Mouse (Mus musculus): ENCODE data around the gene Ppm1a. TPM values are rescaled to one million over a fixed set of nuclear protein-coding genes. Genes with fewer than 3 reads are reported as not detected.
A peak's percentile ranks its signal among the peaks of the same experiment; 100 is the strongest.

The Ppm1a gene
- polyA plus RNA-seq, 1 experiment from 2014 or later, result 51.1 TPM

DNA sequence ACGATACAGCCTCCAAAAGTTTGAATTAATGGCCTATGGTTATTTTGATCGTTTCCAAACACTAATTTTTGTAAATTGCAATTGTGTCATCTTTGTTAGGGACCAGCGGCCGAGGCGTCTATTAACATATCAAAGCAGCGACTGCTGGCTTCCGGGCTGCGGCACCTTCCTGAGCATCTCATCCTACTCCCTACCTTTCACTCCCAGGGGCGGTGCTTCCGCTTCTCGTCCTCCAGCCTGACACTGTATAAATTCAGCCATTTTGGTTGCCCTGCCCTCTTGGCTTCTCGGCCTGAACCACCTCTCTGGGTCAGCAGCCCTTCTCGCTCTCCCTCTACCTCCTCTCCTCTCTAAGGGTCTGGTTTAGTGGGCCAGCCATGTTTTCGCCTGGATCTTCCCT, 11.8 kb upstream of the Ppm1a start:
- Histone ChIP-seq H3K36me3 (no peaks in the 10 kb centered on the region), H3K4me1 (no peaks in the 10 kb centered on the region), H3K27me3 (ENCODE audit: low read depth, poor library complexity, severe bottlenecking) (no peaks in the 10 kb centered on the region), H3K9me3 (replicated peaks) (no peaks in the 10 kb centered on the region), H3K4me3 (no peak overlapping the region), H3K27ac (no peak overlapping the region)
- WGBS, result 61% methylated on average over 14 of the region's 14 CpGs
- no peak for DNase-seq (ENCODE audit: low spot score)

DNA sequence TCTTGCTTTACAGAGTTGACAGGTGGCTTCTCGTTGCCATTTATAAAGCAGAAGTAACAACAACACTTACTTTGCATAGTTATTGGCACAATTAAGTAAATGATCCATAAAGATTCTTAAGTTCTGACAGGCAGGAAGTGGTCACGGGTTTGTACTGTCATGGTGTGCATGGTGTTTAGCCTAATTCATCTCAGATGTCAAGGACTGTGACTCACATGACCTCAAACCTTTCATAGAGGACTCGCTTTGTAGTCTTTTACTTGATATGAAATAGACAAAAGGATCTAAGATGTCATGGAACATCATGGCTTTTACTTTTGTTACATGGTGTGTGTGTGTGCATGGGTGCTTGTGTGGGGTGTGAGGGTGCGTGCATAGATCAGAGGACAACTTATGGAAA, 8.9 kb upstream of the Ppm1a start:
- H3K4me1 ChIP-seq, result no peaks in the 10 kb centered on the region
- H3K36me3 ChIP-seq, result no peaks in the 10 kb centered on the region
- no peak for DNase-seq (ENCODE audit: low spot score)
- 68% methylated on average over 4 of the region's 4 CpGs for whole genome bisulfite sequencing
- H3K27ac ChIP-seq, result no peak overlapping the region
- no peak overlapping the region for H3K4me3 ChIP-seq
- no peaks in the 10 kb centered on the region for H3K27me3 ChIP-seq (ENCODE audit: low read depth, poor library complexity, severe bottlenecking)
- no peaks in the 10 kb centered on the region for H3K9me3 ChIP-seq (replicated peaks)

DNA sequence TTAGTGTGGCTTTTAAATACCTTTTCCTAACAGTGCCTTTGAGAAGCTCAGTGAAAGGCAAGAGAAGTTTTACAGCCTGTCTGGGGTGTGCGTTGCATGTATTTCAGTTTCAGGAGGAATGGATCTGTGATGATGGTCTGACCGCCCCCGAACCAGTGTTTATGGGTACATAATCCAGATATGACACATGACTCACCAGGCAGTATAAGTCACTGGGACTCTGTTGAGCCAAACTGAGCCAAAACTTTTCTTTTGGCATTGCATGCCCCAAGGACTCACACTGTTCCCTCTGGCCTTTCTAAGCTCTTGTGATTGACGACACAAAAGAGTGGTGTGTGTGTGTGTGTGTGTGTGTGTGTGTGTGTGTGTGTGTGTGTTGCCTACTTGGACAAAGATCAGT, 8.4 kb upstream of the Ppm1a start:
- Histone ChIP-seq H3K4me3 (no peak overlapping the region), H3K27ac (no peak overlapping the region), H3K4me1 (no peaks in the 10 kb centered on the region), H3K27me3 (ENCODE audit: low read depth, poor library complexity, severe bottlenecking) (no peaks in the 10 kb centered on the region), H3K9me3 (replicated peaks) (no peaks in the 10 kb centered on the region), H3K36me3 (no peaks in the 10 kb centered on the region)
- no peak for DNase-seq (ENCODE audit: low spot score)
- WGBS, result 90% methylated on average over 4 of the region's 4 CpGs

DNA sequence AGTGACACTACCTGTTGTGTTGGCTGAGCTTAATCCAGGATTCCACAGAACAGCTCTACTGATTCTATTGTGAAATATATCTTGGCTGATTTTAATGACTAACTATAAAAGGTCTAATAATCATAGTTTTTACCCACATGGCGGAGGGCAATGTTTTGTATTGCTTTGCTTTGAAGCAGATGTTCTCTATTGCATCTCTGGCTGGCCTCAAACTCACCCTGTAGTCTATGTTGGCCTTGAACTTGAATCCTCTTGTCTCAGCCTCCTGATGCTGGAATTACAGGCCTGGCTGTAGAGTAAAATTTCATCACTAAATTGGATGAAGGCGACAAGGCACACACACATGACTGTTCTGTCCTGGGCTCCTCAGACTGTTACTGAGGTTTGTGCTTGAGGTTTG, 7.8 kb upstream of the Ppm1a start:
- Histone ChIP-seq H3K36me3 (no peaks in the 10 kb centered on the region), H3K4me1 (no peaks in the 10 kb centered on the region), H3K9me3 (replicated peaks) (no peaks in the 10 kb centered on the region), H3K27me3 (ENCODE audit: low read depth, poor library complexity, severe bottlenecking) (no peaks in the 10 kb centered on the region), H3K27ac (no peak overlapping the region), H3K4me3 (no peak overlapping the region)
- DNase-seq (ENCODE audit: low spot score), result no peak
- 97% methylated on average over 2 of the region's 2 CpGs for WGBS

DNA sequence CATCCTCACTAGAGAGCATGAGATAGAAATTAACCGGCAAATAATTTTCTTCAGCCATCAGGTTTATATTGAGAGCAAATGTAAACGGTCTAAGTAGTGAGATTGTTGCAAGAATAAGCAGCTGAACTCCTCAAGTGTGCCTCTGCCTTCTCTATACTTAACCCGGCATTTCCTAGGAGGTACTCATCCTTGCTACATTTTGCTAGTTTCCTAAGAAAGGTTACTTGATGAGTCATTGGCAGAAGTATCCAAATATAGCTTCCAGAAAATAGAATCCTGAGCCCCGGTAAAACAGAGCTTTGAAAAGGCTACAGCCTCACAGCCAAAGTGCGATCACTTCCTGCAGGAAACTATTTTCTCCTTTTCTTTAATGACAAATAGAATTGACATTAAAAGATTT, 7.2 kb upstream of the Ppm1a start:
- Histone ChIP-seq H3K27me3 (ENCODE audit: low read depth, poor library complexity, severe bottlenecking) (no peaks in the 10 kb centered on the region), H3K36me3 (no peaks in the 10 kb centered on the region), H3K27ac (no peak overlapping the region), H3K9me3 (replicated peaks) (no peaks in the 10 kb centered on the region), H3K4me1 (no peaks in the 10 kb centered on the region), H3K4me3 (no peak overlapping the region)
- DNase-seq (ENCODE audit: low spot score), result no peak
- WGBS, result 86% methylated on average over 5 of the region's 5 CpGs

DNA sequence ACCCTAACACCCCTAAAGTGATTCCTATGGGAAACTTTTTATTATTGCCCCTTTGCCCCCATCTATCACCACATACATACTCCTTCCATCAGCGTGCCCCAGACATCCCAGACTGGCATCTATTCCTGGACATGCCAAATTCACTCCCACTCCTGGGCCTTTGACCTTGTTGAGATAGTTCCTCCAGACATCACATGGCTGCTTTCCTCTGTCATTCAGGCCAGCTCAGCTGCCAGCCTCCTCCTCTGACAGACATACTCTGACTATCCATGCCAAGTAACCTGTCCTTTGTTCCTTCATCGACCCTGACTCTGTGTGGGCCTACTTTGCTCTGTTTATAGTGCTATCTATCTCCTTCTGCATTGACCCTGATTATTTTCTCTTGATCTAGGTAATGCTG, 6.6 kb upstream of the Ppm1a start:
- peaks cover 2% of the 10 kb centered on the region; the same call in 1 of the 2 replicates for H3K4me1 ChIP-seq
- H3K4me3 ChIP-seq, result no peak overlapping the region
- no peaks in the 10 kb centered on the region for H3K36me3 ChIP-seq
- no peaks in the 10 kb centered on the region for H3K9me3 ChIP-seq (replicated peaks)
- no peak overlapping the region for H3K27ac ChIP-seq
- no peaks in the 10 kb centered on the region for H3K27me3 ChIP-seq (ENCODE audit: low read depth, poor library complexity, severe bottlenecking)
- 87% methylated on average over 2 of the region's 2 CpGs for WGBS
- DNase-seq (ENCODE audit: low spot score), result no peak

DNA sequence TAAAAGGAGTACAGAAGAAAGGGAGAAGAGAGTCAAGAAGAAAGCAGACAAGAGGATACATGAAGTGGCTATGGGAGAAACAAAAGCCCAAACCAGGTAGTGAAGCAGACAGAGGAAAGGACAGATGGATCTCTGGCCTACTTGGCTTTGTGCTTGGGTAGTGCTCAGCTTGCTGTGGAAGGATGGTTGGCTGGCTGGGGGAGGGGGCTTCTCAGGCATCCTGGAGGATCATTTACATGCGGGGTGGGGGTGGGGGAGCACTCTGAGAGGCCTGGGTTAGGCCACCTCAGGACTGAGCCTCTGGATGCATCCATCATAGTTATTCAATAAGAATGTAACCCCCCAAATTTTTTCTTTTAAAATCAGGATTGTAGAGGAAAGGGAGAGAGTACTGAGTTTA, 341 bp downstream of the Ppm1a start:
- H3K9me3 ChIP-seq (replicated peaks), result no peaks in the 10 kb centered on the region
- no peaks in the 10 kb centered on the region for H3K27me3 ChIP-seq (ENCODE audit: low read depth, poor library complexity, severe bottlenecking)
- 0% methylated on average over 1 of the region's 1 CpGs for WGBS
- peak; percentile 43 for DNase-seq (ENCODE audit: low spot score)
- no peaks in the 10 kb centered on the region for H3K36me3 ChIP-seq
- no peak overlapping the region for H3K4me3 ChIP-seq
- H3K4me1 ChIP-seq, result peaks cover 43% of the 10 kb centered on the region
- peak overlapping the region; percentile 51 for H3K27ac ChIP-seq

DNA sequence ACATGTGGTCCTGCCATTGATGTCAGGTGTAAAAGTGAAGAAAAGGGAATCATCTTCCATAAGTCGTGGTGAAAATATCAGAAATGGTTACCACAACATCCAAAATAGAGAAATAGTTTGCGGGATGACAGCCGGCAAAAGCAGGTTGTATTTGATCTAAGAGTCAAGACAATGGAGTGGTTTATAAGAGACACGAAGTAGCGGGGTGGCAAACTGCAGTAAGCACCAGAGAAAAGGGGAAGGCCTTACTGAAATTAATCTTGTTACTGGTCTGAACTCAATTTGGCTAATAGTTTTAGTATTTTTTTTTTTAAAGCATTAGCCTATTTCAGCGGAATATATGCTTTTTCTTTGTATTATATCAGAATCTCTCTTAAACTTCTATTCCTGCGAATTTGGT, 2.7 kb downstream of the Ppm1a start:
- Histone ChIP-seq H3K4me3 (peak overlapping the region; percentile 88), H3K36me3 (no peaks in the 10 kb centered on the region), H3K4me1 (peaks cover 53% of the 10 kb centered on the region)

DNA sequence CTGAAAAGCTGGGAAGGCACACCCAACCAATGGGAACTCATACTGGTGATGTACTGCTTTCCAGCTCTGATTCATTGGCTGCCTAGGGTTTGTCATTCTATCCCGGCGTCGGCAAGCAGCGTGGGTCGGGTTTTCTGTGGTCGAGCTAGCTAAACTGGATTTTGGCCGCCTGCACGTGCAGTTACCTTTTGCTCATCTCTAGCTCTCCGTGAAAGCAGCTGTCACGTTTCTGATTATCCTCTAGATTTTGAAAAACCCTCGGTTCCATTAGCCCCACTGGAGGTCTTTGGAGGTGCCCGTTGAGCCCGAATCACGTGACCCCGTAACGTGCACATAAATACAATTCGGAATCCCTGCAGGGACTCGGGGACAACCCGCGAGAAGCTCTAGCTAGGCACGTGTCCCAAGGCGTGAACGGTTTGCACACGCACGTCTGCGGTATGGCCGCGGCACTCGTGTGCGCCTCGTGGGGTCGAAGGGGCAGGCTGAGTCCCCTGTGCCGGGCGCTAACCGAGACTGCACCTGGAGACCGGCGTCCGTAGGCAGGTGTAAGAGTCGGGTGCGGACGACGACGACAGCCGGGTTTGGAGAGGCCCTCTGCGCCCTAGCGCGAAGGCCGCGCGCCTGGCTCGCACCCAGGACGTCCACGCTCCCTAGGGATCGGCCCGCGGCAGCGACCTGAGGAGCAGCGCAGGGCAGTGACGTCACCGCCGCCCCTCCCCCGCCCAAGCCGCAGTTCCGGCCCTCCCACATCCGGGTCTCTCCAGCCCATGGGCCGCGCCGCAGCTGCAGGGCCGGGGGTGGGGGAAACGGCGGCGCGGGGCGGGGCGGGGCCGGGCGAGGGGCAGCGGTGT, 3.3 kb downstream of the Ppm1a start:
- under 1% methylated on average over 56 of the region's 78 CpGs for WGBS
- peak; percentile 83 for DNase-seq (ENCODE audit: low spot score)
- H3K4me3 ChIP-seq, result peak overlapping the region; percentile 88
- no peaks in the 10 kb centered on the region for H3K9me3 ChIP-seq (replicated peaks)
- peaks cover 52% of the 10 kb centered on the region for H3K4me1 ChIP-seq
- no peaks in the 10 kb centered on the region for H3K27me3 ChIP-seq (ENCODE audit: low read depth, poor library complexity, severe bottlenecking)
- no peaks in the 10 kb centered on the region for H3K36me3 ChIP-seq
- H3K27ac ChIP-seq, result peak overlapping the region; percentile 99

More for the DNA sequence above, 2.7 kb downstream of the Ppm1a start:
- no peaks in the 10 kb centered on the region for H3K9me3 ChIP-seq (replicated peaks)
- H3K27me3 ChIP-seq (ENCODE audit: low read depth, poor library complexity, severe bottlenecking), result no peaks in the 10 kb centered on the region
- peak overlapping the region; percentile 99; the same call in 1 of the 2 replicates for H3K27ac ChIP-seq
- WGBS, result 27% methylated on average over 7 of the region's 7 CpGs
- no peak for DNase-seq (ENCODE audit: low spot score)

DNA sequence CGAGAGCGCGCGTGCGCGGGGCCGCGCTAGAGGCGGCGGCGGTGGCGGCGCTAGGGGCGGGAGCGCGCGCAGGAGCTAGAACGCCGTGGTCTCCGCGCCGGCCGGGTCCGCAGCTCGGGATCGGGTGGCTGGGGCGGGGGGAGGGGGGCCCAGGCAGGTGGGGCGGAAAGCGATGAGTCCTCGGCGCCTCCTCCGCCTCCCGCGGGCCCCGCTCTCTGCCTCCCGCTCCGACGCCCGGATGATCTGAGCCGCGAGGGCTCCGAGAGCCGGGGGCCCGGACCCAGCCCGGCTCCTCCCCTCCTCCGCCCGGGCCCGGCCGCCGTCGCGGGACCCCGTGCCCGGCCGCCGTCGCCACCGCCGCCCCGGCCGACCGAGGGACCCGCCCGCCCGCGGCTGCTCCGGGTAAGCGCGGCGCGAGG, 4.0 kb downstream of the Ppm1a start:
- DNase-seq (ENCODE audit: low spot score), result peak; percentile 99
- Histone ChIP-seq H3K36me3 (no peaks in the 10 kb centered on the region), H3K4me3 (peak overlapping the region; percentile 88), H3K9me3 (replicated peaks) (no peaks in the 10 kb centered on the region), H3K27ac (peak overlapping the region; percentile 99), H3K4me1 (peaks cover 45% of the 10 kb centered on the region), H3K27me3 (ENCODE audit: low read depth, poor library complexity, severe bottlenecking) (no peaks in the 10 kb centered on the region)
- WGBS, result under 1% methylated on average over 62 of the region's 71 CpGs

DNA sequence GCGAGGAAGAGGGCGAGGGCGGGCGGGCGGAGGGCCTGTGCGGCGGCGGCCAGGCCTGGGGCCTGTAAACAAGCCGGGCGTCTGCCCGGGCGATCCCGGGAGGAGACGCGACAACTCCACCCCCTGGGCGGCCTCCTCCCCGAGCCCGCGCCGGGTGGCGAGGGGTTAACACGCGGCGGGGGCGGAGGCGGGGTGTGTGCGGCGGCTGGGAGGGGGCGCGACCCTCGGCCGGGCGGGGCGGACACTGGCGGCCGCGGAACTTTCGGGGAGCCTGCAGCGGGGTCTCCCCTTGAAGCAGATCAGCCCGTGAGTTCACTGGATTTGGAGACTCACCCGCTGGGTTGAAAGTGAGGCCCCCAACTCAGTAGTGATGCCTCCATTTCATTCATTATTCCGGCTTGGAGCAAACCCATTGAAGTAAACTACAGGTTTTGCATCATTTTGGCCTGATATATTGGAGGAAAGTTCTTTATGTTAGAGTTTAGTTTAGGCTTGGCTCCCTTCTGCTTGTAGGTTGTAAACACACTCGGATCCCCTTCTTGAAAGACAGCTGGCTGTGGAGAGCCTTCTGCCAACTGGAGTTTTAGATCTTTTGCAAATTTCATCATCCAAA, 4.5 kb downstream of the Ppm1a start:
- DNase-seq (ENCODE audit: low spot score), result peak; percentile 81
- WGBS, result under 1% methylated on average over 43 of the region's 43 CpGs
- no peaks in the 10 kb centered on the region for H3K9me3 ChIP-seq (replicated peaks)
- no peaks in the 10 kb centered on the region for H3K36me3 ChIP-seq
- H3K4me1 ChIP-seq, result peaks cover 40% of the 10 kb centered on the region
- peak overlapping the region; percentile 88 for H3K4me3 ChIP-seq
- H3K27ac ChIP-seq, result peak overlapping the region; percentile 99
- no peaks in the 10 kb centered on the region for H3K27me3 ChIP-seq (ENCODE audit: low read depth, poor library complexity, severe bottlenecking)

DNA sequence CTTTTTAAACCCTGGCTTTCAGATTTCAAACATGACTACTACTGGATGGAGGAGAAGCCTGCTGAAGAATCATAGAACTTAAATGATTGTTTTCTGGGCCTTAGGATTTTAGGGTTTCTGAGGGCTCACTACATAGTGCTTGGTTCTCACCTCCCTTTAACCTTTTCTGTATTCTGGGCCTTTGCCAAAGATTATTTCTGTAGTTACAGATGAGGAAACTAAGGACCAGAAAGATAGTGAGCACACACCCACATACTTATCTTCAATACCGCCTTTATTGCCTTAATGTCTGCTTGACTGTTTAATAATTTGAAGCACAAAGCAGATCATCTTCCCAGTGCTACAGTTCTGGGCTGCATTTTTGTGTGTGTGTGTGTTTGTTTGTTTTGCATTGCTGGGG, 5.2 kb downstream of the Ppm1a start:
- Histone ChIP-seq H3K27me3 (ENCODE audit: low read depth, poor library complexity, severe bottlenecking) (no peaks in the 10 kb centered on the region), H3K4me1 (peaks cover 33% of the 10 kb centered on the region), H3K27ac (no peak overlapping the region), H3K4me3 (peak overlapping the region; percentile 88), H3K36me3 (no peaks in the 10 kb centered on the region), H3K9me3 (replicated peaks) (no peaks in the 10 kb centered on the region)
- no peak for DNase-seq (ENCODE audit: low spot score)
- WGBS, result 72% methylated on average over 1 of the region's 1 CpGs

DNA sequence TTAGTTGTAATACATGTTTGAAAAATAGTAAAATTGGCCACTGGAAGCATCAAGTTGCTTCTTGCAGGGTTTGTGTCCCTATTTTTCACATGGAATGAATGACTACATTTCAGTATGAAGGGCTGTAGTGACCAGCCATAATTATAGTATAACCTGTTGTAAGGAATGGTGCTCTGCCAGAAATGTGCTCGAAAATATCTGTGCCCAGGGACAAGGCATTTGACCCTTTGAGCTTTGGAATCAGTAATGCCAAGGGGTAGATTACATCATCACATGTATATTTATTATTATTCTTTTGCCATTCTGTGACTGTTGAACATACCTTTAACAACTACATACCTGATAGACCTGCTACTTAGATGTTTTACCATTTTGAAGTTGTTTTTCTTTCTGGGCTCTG, 5.9 kb downstream of the Ppm1a start:
- no peaks in the 10 kb centered on the region for H3K36me3 ChIP-seq
- H3K9me3 ChIP-seq (replicated peaks), result no peaks in the 10 kb centered on the region
- H3K4me1 ChIP-seq, result peaks cover 26% of the 10 kb centered on the region
- H3K27ac ChIP-seq, result no peak overlapping the region
- H3K4me3 ChIP-seq, result no peak overlapping the region; the same call in 1 of the 2 replicates
- no peak for DNase-seq (ENCODE audit: low spot score)
- no peaks in the 10 kb centered on the region for H3K27me3 ChIP-seq (ENCODE audit: low read depth, poor library complexity, severe bottlenecking)
- 75% methylated on average over 1 of the region's 1 CpGs for WGBS

Measured in limb, embryonic 10.5 days (tissue).